Mouse (Mus musculus) spleen, adult 10 weeks (tissue): ENCODE measurements around the gene Olfr347. TPM values are rescaled to one million over a fixed set of nuclear protein-coding genes. Genes with fewer than 3 reads are reported as not detected.

Source experiments
- polyA plus RNA-seq: library from polyadenylated mRNA; stranded (reverse); fragments of 350-450 nt; fragmentation: Illumina TruSeq; extraction: RNeasy Lipid Tissue Mini Kit (QIAGEN cat#74804); gene quantifications from one replicate; pipeline ENCODE4 v1.2.3, GENCODE M21; 2015; ENCODE audit warnings: low replicate concordance; ENCODE audit not compliant: insufficient read depth

Olfr347 gene
- polyA plus RNA-seq, result not detected

GRCm38 (mm10) chr2:36731602-36732001 is at the start of gene Olfr347:
Gene Olfr347, plus strand, starts transcription at chr2:36731902.

GRCm38 (mm10) chr2:36685488-36685887 is 46.2 kb upstream of the Olfr347 start, which contains the start of gene Olfr346:
Gene Olfr346, plus strand, starts transcription at chr2:36685788.

DNA sequence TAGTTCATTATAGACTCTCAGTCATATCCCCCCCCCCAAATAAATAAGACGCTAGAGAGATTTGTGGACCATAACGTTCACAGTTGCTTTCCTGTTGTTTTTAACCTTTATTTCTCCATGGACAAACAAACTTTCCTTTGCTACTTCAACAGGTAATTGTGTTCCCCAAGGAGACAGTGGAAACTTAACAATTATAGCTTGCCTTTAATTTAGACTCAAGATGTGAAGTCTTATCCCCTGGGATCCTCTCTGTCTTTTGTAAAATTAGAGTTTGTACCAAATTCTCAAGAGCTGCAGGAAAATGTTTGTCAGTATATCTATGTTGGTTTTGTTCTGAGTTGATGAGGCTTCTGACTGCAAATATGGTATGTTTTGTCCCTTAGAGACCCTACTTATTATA is 52.3 kb downstream of the Olfr347 start, which contains the start of gene Olfr348:
Gene Olfr348 (plus strand): TSS at position 301 of the 400 bp plus-strand sequence.

Other genes with a start within 250 kb of the Olfr347 start
- not detected for gene Olfr341, start 249.4 kb upstream of the Olfr347 start, polyA plus RNA-seq
- not detected for gene Olfr342, start 206.9 kb upstream of the Olfr347 start, polyA plus RNA-seq
- gene Olfr344, start 165.2 kb upstream of the Olfr347 start, polyA plus RNA-seq, result not detected
- gene Olfr345, start 91.9 kb upstream of the Olfr347 start, polyA plus RNA-seq, result not detected
- not detected for gene Olfr346, start 46.1 kb upstream of the Olfr347 start, polyA plus RNA-seq
- not detected for gene Olfr348, start 52.4 kb downstream of the Olfr347 start, polyA plus RNA-seq
- not detected for gene Olfr50, start 58.6 kb downstream of the Olfr347 start, polyA plus RNA-seq
- gene Olfr3, start 85.1 kb downstream of the Olfr347 start, polyA plus RNA-seq, result not detected
- gene Olfr350, start 114.4 kb downstream of the Olfr347 start, polyA plus RNA-seq, result not detected
- not detected for gene Olfr351, start 130.8 kb downstream of the Olfr347 start, polyA plus RNA-seq
- not detected for gene Olfr352, start 136.6 kb downstream of the Olfr347 start, polyA plus RNA-seq
- gene Olfr353, start 161.0 kb downstream of the Olfr347 start, polyA plus RNA-seq, result not detected
- not detected for gene Olfr354, start 173.8 kb downstream of the Olfr347 start, polyA plus RNA-seq
- gene Olfr355, start 197.0 kb downstream of the Olfr347 start, polyA plus RNA-seq, result not detected
- gene Olfr356, start 205.2 kb downstream of the Olfr347 start, polyA plus RNA-seq, result not detected